Mouse (Mus musculus) forebrain, postnatal 0 days (tissue): ENCODE data around the gene Hist1h2ah. TPM values are rescaled to one million over a fixed set of nuclear protein-coding genes. Genes with fewer than 3 reads are reported as not detected.

ENCODE experiments used
- ATAC-seq: fragments of 200-750 bp; cut with Nextera tagmentation; 2 replicates; pipeline ENCODE4 v1.8.0; 2017; ENCODE audit warnings: mild to moderate bottlenecking, moderate library complexity
- DNase-seq: peaks from one replicate; pipeline ENCODE4 v3.0.0-alpha.2; 2015
- H3K27ac ChIP-seq: fragments of 300-500 bp; sonication (generic); 2 replicates; pipeline ENCODE4 v1.5.1; 2014; ENCODE audit warnings: low read depth, mild to moderate bottlenecking, antibody characterized with exemption, low read length, moderate library complexity, mixed read lengths
- H3K27me3 ChIP-seq: fragments of 300-500 bp; sonication (generic); 2 replicates; pipeline ENCODE4 v1.6.1; 2014; ENCODE audit warnings: mild to moderate bottlenecking, low read length, mixed read lengths; ENCODE audit not compliant: insufficient read depth
- H3K36me3 ChIP-seq: fragments of 300-500 bp; sonication (generic); 2 replicates; pipeline ENCODE4 v1.6.1; 2014; ENCODE audit warnings: mild to moderate bottlenecking, moderate library complexity; ENCODE audit not compliant: insufficient read depth
- H3K4me1 ChIP-seq: fragments of 300-500 bp; sonication (generic); 2 replicates; pipeline ENCODE4 v1.6.1; 2014; ENCODE audit warnings: antibody characterized with exemption; ENCODE audit not compliant: insufficient read depth
- H3K4me2 ChIP-seq: fragments of 300-500 bp; sonication (generic); 2 replicates; pipeline ENCODE4 v1.6.1; 2014; ENCODE audit warnings: low read depth, mild to moderate bottlenecking, moderate library complexity
- H3K4me3 ChIP-seq: fragments of 300-500 bp; sonication (generic); 2 replicates; pipeline ENCODE4 v1.5.1; 2014; ENCODE audit warnings: low read depth, low read length, mixed read lengths
- H3K9ac ChIP-seq: fragments of 300-500 bp; sonication (generic); 2 replicates; pipeline ENCODE4 v1.6.1; 2014; ENCODE audit warnings: mild to moderate bottlenecking
- H3K9me3 ChIP-seq: fragments of 300-500 bp; sonication (generic); 2 replicates; pipeline ENCODE4 v1.6.1; 2016; ENCODE audit warnings: low read length
- CTCF ChIP-seq: sonication (generic); IDR thresholded peaks from 2 replicates; pipeline ENCODE4 v1.5.1; 2016; ENCODE audit warnings: antibody characterized with exemption, control low read depth, low read depth
- WGBS: fragments of 180-500 bp; shearing (Covaris S2); extraction: QIAGEN DNeasy Blood & Tissue Kit; methylation state at CpG from one replicate; pipeline ENCODE4 v1.1.7; 2014; 5-methylcytosine and 5-hydroxymethylcytosine counted together
- polyA plus RNA-seq: library from polyadenylated mRNA; unstranded; fragments of >200 nt; fragmentation: Nextera tagmentation; extraction: Ambion mirVana; gene quantifications from 2 replicates; pipeline ENCODE4 v1.2.1, GENCODE M21; 2015
- total RNA-seq: library from RNA; depleted of rRNA; stranded (reverse); fragments of >200 nt; gene quantifications from 2 replicates; pipeline ENCODE4 v1.2.3, GENCODE M21; 2014

Hist1h2ah gene
- total and polyA plus RNA-seq, 2 experiments from 2014 or later = 1.9 to 47.2 TPM

- no peak overlapping the region for H3K4me2 ChIP-seq
- peaks cover 7% of the 10 kb centered on the region; the same call in 1 of the 2 replicates for H3K4me1 ChIP-seq
- DNase-seq (peak; percentile 86), ATAC-seq (peak; percentile 89)
- H3K36me3 ChIP-seq = no peaks in the 10 kb centered on the region
- no peak for TF ChIP-seq CTCF
- H3K9me3 ChIP-seq = no peaks in the 10 kb centered on the region
- H3K4me3 ChIP-seq = no peak overlapping the region
- H3K27ac ChIP-seq = no peak overlapping the region
- H3K27me3 ChIP-seq = peaks cover 73% of the 10 kb centered on the region
- H3K9ac ChIP-seq = no peak overlapping the region
- WGBS = 16% methylated on average over 27 of the region's 27 CpGs
These were observed 19.6 kb downstream of the Hist1h2ah start for GRCm38 (mm10) chr13:22015479-22016450.

- DNase-seq = peak; percentile 37
These were observed 20.9 kb downstream of the Hist1h2ah start for GRCm38 (mm10) chr13:22014411-22014845.

DNA sequence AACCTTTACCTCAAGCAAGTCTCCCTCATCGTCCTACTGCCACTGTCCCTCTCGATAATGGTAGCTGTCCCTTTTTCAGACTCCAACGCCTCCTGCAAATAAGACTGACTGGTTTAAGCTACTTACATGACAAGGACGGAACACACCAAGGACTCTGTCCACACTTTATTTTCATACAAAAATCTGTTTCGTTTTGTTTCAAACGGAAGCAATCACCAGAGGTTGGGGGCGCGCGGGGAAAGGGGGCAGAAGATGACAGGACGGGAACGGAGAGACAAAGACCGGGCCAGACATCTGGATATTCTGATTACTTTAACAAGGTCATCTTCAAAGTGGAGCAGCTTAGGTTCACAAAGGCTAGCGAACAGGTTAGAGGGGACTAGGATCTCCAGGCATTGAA is 21.7 kb downstream of the Hist1h2ah start:
- Histone ChIP-seq H3K27ac (no peak overlapping the region), H3K4me3 (no peak overlapping the region), H3K9me3 (no peaks in the 10 kb centered on the region), H3K9ac (no peak overlapping the region), H3K36me3 (no peaks in the 10 kb centered on the region), H3K4me1 (no peaks in the 10 kb centered on the region), H3K4me2 (no peak overlapping the region), H3K27me3 (peaks cover 79% of the 10 kb centered on the region)
- ATAC-seq (no peak), DNase-seq (no peak)
- 22% methylated on average over 13 of the region's 13 CpGs for WGBS
- TF ChIP-seq CTCF = no peak

More at GRCm38 (mm10) chr13:22014411-22014845, 20.9 kb downstream of the Hist1h2ah start:
- H3K9ac ChIP-seq = no peak overlapping the region
- no peak overlapping the region for H3K27ac ChIP-seq
- no peaks in the 10 kb centered on the region for H3K9me3 ChIP-seq
- no peaks in the 10 kb centered on the region for H3K36me3 ChIP-seq
- H3K4me2 ChIP-seq = no peak overlapping the region
- no peaks in the 10 kb centered on the region for H3K4me1 ChIP-seq
- H3K27me3 ChIP-seq = peaks cover 79% of the 10 kb centered on the region
- H3K4me3 ChIP-seq = no peak overlapping the region
- TF ChIP-seq CTCF = no peak
- ATAC-seq = no peak
- WGBS = 16% methylated on average over 17 of the region's 17 CpGs

- H3K4me3 ChIP-seq = no peak within 1 kb of the TSS
- no peak within 1 kb of the TSS for H3K9ac ChIP-seq
- no peaks in the 10 kb centered on the region for H3K9me3 ChIP-seq
- ATAC-seq (no peak), DNase-seq (no peak)
- H3K4me2 ChIP-seq = no peak within 1 kb of the TSS
- WGBS = 44% methylated on average over 7 of the region's 7 CpGs
- no peak within 1 kb of the TSS for H3K27ac ChIP-seq
- H3K36me3 ChIP-seq = no peaks in the 10 kb centered on the region
- no peak for TF ChIP-seq CTCF
- H3K4me1 ChIP-seq = 0 out of 2 replicates have a peak, but pooled peaks cover 3% of the 10 kb centered on the region
- H3K27me3 ChIP-seq = peaks cover 83% of the 10 kb centered on the region
These were observed 25.7 kb downstream of the Hist1h2ah start, which contains the start of gene Prss16 for GRCm38 (mm10) chr13:22009642-22010041. Gene Prss16, minus strand, starts transcription at chr13:22009742.

- Histone ChIP-seq H3K4me1 (0 out of 2 replicates have a peak, but pooled peaks cover 3% of the 10 kb centered on the region), H3K9me3 (no peaks in the 10 kb centered on the region), H3K4me3 (no peak overlapping the region), H3K27ac (no peak overlapping the region), H3K27me3 (peaks cover 86% of the 10 kb centered on the region), H3K4me2 (no peak overlapping the region), H3K9ac (no peak overlapping the region), H3K36me3 (no peaks in the 10 kb centered on the region)
- ATAC-seq = no peak
- no peak for DNase-seq
- WGBS = 86% methylated on average over 3 of the region's 3 CpGs
- no peak for TF ChIP-seq CTCF
These were observed 26.7 kb downstream of the Hist1h2ah start for GRCm38 (mm10) chr13:22008707-22009106.

GRCm38 (mm10) chr13:22007872-22008271 is 27.5 kb downstream of the Hist1h2ah start:
- WGBS = 50% methylated on average over 7 of the region's 7 CpGs
- Histone ChIP-seq H3K36me3 (no peaks in the 10 kb centered on the region), H3K9me3 (no peaks in the 10 kb centered on the region), H3K27me3 (peaks cover 92% of the 10 kb centered on the region), H3K4me3 (no peak overlapping the region), H3K27ac (no peak overlapping the region), H3K4me1 (0 out of 2 replicates have a peak, but pooled peaks cover 3% of the 10 kb centered on the region), H3K9ac (no peak overlapping the region), H3K4me2 (no peak overlapping the region)
- no peak for DNase-seq
- no peak for ATAC-seq
- no peak for TF ChIP-seq CTCF

- ATAC-seq = no peak
- no peak overlapping the region for H3K27ac ChIP-seq
- H3K9me3 ChIP-seq = no peaks in the 10 kb centered on the region
- DNase-seq = no peak
- peaks cover 92% of the 10 kb centered on the region for H3K27me3 ChIP-seq
- no peak for TF ChIP-seq CTCF
- peak overlapping the region; percentile 45 for H3K4me3 ChIP-seq
- 0 out of 2 replicates have a peak, but pooled peaks cover 3% of the 10 kb centered on the region for H3K4me1 ChIP-seq
- no peak overlapping the region for H3K9ac ChIP-seq
- H3K36me3 ChIP-seq = no peaks in the 10 kb centered on the region
- peak overlapping the region; percentile 94 for H3K4me2 ChIP-seq
- 5% methylated on average over 18 of the region's 18 CpGs for WGBS
These were observed 28.3 kb downstream of the Hist1h2ah start for GRCm38 (mm10) chr13:22007121-22007510.
